Mouse (Mus musculus): Measurements from ENCODE around the gene Anxa5.

Gene Anxa5

GRCm38 (mm10) chr3:36475532-36476087 is at the start of gene Anxa5, which contains the start of gene 1810062G17Rik:
Gene Anxa5, minus strand, starts transcription at chr3:36475894.
Gene 1810062G17Rik, plus strand, starts transcription at chr3:36475937.
- peak; percentile 98 for DNase-seq (ENCODE audit: low spot score)

DNA sequence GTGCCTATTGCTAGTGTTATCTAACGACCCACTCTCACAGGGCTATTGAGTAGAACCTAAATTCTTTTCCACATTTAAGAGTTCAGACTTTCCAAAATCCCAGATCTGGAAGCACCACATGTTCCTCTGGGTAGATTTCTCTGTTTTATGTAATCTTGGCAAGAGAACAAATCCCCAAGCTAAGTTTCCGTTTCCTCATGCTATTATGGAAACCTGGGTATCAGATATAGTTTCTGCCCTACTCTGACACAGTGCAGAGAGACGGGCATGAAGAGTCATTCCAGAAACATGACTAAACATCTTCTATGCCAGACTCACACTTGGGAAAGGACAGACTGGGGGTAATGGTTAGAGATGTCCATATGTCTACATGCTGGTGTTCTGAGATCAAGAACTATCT is 48.8 kb upstream of the Anxa5 start:
- DNase-seq (ENCODE audit: low spot score): no peak

- DNase-seq (ENCODE audit: low spot score): no peak
Measured at GRCm38 (mm10) chr3:36522137-36522536, 46.4 kb upstream of the Anxa5 start.

- peak; percentile 53 for DNase-seq (ENCODE audit: low spot score)
Measured at GRCm38 (mm10) chr3:36521073-36522060, 45.7 kb upstream of the Anxa5 start, which contains the start of gene Gm11549. Gene Gm11549, minus strand, starts transcription at chr3:36521813.

DNA sequence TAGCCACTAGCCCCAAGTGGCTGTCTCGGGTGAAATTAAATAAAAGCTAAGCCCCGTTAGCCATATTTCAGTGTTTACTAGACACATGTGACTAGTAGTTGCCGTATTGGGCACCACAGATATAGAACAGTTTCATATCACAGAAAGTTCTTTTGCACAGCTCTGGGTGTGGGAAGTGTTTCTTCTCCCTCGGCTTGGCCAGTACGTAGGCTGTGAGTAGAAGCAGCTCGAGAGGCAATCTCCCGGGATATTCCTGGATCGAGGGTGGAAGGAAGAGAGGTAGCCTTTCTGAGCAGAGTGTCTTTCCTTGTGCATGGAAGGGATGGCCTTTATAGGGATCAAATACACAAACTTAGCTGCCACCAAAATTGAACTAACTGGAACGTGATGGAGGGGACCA is 40.5 kb upstream of the Anxa5 start:
- DNase-seq (ENCODE audit: low spot score): no peak

DNA sequence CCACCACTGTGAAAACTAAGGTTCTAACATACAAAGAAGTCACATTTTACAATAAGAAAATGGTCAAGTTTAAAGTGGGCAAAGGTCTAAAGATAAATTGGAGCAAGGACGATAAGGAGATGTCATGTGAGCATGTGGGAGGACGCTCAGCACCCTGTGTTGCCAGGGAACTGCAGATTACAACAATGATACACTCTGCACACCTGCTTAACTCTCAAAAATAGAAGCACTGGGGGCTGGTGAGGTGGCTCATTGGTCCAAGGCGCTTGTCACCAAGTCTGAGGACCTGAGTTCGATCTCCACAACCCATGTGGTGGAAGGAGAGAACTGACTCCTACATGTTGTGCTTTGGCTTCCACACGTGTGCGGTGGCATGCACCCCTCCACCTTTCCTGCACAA is 35.8 kb upstream of the Anxa5 start:
- no peak for DNase-seq (ENCODE audit: low spot score)

DNA sequence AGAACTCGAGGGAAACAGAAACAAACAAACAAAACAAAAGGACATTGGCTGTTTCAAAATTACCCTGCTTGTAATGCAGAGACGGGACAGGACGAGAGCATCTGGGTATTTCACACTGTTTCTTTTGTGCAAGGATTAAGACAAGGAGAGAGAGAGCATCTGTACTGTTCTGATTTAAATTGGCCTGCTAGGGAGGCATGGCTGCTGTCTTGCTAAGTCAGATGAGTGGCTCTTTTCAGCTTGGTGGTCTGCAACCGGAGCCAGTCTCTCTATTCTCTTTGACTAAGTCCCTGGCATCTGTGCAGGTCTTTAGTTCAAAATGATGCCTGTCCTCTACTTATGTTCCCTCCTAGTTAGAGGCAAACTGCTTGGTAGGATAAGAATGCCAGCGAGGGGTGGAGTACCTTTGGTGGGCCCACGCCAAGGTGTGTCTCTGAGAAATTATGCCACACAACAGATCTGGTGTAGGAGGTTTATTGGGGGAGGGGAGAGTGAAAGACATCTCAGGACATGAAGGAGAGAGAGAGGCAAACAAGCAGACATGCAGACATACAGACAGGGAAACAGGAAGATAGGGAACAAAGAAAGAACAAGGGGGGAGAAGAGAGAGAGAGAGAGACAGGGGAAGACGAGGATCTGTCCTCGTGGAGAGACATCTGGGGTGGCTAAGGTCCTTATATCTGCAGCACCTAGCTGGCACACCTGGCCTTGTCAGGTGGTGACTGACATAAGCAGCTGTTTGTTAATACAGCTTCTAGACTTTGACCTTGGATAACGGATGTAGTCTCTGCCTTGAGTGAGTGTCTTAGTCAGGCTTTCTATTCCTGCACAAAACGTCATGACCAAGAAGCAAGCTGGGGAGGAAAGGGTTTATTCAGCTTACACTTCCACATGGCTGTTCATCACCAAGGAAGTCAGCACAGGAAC is 30.4 kb upstream of the Anxa5 start:
- DNase-seq (ENCODE audit: low spot score): peak; percentile 7

- peak; percentile 13 for DNase-seq (ENCODE audit: low spot score)
Measured at GRCm38 (mm10) chr3:36505306-36505705, 29.6 kb upstream of the Anxa5 start.

GRCm38 (mm10) chr3:36501546-36501945 is 25.9 kb upstream of the Anxa5 start:
- no peak for DNase-seq (ENCODE audit: low spot score)

GRCm38 (mm10) chr3:36500976-36501375 is 25.3 kb upstream of the Anxa5 start:
- DNase-seq (ENCODE audit: low spot score): no peak

DNA sequence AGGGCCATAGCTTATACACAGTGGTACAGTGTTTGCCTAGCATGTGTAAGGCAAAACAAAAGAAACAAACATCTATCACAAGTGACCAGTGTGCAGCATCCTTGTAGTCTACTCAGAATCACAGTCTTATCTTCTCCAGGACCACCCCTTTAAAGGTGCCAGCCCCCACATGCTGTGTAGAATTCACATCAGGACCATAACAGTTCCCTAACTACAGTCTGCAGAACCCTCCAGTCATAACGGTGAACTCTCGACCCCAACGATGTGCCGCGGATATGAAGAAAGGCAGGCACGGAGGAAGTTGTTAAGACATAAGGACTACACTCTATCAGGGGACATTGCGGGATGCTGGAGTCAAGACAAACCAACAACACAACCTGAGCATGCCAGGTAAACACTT is 23.7 kb upstream of the Anxa5 start:
- DNase-seq (ENCODE audit: low spot score): peak; percentile 12

- DNase-seq (ENCODE audit: low spot score): peak; percentile 51
Measured at GRCm38 (mm10) chr3:36498224-36498623, 22.5 kb upstream of the Anxa5 start.

- DNase-seq (ENCODE audit: low spot score): peak; percentile 86
Measured at GRCm38 (mm10) chr3:36496746-36497145, 21.1 kb upstream of the Anxa5 start.

DNA sequence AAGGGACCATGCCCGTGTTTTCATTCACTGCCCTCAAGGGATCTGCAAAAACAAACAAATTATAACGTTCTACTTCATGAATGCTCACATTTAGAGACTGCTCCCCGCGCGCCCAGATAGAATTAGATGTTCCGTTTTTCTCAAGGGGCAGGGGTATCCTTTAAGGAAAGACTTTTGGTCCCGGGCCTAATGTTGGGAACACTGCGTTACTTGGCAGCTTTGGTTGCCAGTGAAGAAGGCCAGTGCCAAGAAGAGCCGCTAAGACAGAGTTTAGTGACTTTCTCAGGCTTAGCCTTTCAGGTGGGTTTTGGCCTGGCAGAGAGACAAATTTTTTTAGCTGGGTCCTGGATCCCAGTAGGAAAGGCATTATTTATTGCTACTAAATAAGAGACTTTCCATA is 20.6 kb upstream of the Anxa5 start:
- peak; percentile 54 for DNase-seq (ENCODE audit: low spot score)

- DNase-seq (ENCODE audit: low spot score): peak; percentile 96
Measured at GRCm38 (mm10) chr3:36495436-36495835, 19.7 kb upstream of the Anxa5 start.

DNA sequence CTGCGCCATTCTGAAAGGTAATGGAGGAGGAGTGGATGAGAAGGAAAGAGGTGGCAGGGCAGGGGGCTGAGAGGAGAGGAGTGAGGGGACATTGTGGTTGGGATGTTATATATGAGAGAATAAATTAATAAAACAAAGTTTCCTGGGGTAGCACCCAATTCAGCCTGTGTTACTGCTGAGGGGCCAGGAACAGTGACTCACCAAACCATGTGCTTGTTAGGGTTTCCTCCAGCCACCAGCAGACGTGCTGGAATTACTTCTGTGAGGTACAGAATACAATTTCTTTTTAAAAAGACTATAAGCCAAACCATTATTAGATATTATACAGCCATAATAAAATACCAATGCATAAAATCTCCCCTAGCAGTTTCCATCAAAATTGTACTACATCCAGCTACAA is 18.9 kb upstream of the Anxa5 start:
- peak; percentile 27 for DNase-seq (ENCODE audit: low spot score)

GRCm38 (mm10) chr3:36493641-36494283 is 18.1 kb upstream of the Anxa5 start:
- DNase-seq (ENCODE audit: low spot score): peak; percentile 23

GRCm38 (mm10) chr3:36492716-36493391 is 17.2 kb upstream of the Anxa5 start:
- peak; percentile 33 for DNase-seq (ENCODE audit: low spot score)

GRCm38 (mm10) chr3:36491535-36491934 is 15.8 kb upstream of the Anxa5 start:
- DNase-seq (ENCODE audit: low spot score): no peak

- no peak for DNase-seq (ENCODE audit: low spot score)
Measured at GRCm38 (mm10) chr3:36489590-36489910, 13.9 kb upstream of the Anxa5 start.

All from testis, postnatal 10 days (tissue).